Mouse (Mus musculus): Measurements from ENCODE around the gene Tnfsf9. TPM values are rescaled to one million over a fixed set of nuclear protein-coding genes. Genes with fewer than 3 reads are reported as not detected.

The Tnfsf9 gene
- total RNA-seq, 2 experiments from 2014 or later, result 1.3 to 1.4 TPM

DNA sequence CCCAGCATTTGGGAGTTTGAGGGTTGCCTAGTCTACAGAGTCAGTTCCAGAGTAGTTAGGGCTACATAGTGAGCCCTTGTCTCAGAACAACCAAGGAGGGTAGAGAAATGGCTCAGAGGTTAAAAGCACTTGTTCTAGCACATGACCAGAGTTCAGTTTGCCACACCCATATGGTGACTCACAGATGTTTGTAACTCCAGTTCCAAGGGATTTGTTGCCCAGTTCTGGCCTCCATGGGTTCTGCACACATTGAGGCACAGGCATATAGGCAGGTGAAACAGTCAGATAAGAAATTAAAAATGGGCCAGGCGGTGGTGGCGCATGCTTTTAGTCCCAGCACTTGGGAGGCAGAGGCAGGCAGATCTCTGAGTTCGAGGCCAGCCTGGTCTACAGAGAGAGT, 10.9 kb upstream of the Tnfsf9 start:
- DNase-seq (ENCODE audit: low spot score in 2 of 2), result no peak

DNA sequence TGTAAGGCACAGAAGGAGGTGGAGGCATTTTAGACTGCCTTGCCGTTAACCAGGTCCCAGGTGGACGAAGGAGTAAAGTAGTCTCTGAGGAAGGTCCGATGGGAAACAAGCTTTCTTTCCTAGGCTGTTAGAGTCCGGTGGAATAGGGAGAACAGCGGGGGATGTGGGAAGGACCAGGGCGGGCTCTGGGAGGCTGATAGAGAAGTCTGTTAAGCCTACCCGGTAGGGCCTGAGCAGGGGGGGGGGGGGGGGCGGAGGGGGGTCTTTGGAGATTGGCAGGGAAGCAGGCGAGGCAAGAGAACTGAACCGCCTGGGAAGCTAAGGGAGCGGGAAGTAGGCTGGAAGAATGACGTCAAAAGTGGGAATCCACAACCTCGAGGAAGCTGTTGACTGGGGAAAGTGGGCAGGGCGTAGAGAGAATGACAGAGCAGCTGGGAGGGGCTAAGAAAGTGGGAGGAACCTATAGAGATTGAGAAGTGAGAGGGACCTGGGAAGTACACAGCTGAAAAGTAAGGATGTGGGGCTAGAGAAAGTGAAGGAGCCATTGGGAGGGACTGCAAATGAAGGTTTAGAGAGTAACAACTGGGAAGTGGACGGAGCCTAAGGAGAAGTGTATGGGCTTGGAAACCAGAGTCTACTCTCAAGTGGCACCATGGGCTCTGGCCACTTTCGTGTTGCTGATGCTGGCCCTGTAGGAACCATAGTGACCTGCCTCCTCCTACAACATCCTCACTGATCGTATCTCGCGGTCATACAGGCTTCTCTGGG, 9.1 kb upstream of the Tnfsf9 start:
- DNase-seq (ENCODE audit: low spot score in 2 of 2), result no peak

DNA sequence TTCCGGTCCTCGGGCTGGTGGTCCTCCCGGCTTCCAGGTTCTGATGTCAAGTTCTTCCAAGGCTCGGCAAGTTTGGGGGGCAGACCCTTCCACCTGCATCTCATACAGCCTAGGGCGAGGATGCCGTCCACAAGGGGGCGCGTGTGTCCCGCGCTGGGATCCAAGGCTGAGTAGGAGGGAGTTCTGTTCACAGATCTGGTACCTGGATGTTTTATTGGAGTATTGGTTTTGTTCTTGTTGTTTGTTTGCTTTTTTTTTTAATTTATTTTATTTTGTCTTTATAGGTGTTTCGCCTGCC, 8.6 kb upstream of the Tnfsf9 start:
- peak; percentile 74 to 77 for DNase-seq (ENCODE audit: low spot score in 2 of 2)

DNA sequence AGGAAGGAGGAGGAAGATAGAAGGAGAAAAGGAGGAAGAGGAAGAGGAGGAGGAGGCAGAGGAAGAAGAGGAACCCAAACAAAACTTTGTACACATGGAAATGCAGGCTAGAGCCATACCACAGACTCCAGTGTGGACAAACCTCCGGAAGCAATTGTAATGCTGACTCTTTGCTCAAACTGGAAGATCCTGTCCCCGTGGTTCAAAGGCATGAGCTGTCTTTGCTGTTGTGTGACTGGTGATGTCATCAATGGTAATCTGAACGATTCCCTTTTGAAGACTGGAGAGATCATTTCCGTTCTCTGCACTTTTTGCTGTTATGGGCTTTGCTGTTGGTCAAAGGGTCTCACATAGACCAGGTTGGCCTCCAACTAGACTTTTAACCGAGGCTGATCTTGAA, 6.8 kb upstream of the Tnfsf9 start:
- no peak for DNase-seq (ENCODE audit: low spot score in 2 of 2)

DNA sequence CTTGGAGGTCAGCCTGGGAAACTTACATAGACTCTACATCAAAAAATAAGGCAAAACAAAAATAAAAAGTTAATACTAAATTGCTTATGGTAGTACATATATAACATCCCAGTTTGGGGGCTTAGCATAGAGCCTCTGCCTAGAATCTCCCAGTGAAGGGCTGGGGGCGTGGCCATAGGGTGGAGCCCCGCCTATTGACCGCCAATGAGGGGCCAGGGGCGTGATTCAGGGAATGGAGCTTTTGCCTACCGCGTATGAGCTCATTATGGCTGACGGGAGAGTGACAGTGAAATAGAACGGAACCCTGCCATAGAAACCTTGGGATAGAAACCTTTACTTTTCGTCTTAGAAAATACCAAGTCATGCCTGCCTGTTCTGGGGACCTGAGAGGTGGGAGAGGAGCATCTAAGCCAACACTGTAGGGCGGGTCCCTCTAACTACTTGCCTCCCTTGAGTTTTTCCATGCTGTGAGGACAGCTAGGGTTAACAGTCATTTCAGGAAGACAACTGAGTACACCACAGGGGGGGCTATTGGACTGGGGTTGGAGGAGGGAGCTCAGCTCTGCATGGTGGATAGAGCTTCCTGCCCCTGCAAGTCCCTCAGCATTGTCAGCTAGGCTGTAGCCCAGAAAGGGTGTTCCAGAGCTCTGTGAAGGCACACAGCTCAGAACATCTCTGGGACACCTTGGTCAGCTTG, 5.3 kb upstream of the Tnfsf9 start:
- no peak for DNase-seq (ENCODE audit: low spot score in 2 of 2)

DNA sequence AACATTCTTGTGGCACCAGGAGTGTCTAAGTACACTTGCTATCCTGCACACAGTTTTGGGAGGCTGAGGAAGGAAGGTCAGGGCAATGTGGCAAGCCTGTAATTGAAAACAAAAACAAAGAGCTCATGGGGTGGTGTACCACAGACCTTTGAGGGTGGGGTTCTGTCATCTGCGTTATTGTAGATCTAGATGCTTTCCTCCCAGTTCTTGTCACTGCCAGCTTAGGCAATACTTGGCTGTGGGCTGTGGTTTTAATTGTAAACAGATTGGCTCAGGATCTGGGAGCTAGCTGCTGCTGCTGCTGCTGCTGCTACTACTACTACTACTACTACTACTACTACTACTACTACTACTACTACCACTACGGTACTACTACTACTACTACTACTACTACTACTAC, 2.8 kb upstream of the Tnfsf9 start:
- DNase-seq (ENCODE audit: low spot score in 2 of 2), result no peak

DNA sequence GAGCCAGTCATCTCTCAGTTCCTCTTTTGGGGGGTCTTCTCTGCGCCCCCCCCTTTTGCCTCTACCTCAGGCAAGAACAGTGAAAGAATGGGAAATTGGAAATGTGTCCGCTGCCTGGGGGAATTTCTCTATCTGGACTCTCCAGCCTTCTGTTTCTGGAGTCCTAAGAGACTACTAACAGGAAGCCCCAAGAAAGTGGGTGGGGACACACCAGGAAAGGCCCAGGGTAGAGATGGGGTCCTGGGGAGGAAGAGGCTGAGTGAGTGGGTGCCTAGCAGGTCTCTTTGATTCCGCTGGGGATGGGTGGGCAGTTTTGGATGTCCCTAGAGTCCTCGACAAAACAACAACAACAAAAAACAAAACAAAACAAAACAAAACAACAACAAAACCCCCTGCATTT, 629 bp upstream of the Tnfsf9 start:
- no peak for DNase-seq (ENCODE audit: low spot score in 2 of 2)

DNA sequence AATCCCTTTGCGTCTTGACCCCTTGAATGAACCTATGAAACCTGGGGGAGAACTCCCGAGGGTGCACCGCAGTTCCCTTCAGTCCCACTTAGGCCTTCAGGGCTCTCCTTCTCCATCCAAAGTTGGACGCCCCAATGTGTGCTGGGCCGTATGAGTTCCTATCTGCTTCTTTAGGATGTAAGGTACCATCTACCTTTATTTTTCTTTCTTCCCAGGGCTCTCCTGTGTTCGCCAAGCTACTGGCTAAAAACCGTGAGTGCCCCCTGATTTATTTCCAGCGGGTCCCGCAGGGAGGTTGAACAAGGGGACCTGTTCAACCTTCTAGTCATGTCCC, 877 bp downstream of the Tnfsf9 start:
- no peak for DNase-seq (ENCODE audit: low spot score in 2 of 2)

DNA sequence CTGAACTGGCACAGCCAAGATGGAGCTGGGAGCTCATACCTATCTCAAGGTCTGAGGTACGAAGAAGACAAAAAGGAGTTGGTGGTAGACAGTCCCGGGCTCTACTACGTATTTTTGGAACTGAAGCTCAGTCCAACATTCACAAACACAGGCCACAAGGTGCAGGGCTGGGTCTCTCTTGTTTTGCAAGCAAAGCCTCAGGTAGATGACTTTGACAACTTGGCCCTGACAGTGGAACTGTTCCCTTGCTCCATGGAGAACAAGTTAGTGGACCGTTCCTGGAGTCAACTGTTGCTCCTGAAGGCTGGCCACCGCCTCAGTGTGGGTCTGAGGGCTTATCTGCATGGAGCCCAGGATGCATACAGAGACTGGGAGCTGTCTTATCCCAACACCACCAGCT, 1.9 kb downstream of the Tnfsf9 start:
- no peak for DNase-seq (ENCODE audit: low spot score in 2 of 2)

DNA sequence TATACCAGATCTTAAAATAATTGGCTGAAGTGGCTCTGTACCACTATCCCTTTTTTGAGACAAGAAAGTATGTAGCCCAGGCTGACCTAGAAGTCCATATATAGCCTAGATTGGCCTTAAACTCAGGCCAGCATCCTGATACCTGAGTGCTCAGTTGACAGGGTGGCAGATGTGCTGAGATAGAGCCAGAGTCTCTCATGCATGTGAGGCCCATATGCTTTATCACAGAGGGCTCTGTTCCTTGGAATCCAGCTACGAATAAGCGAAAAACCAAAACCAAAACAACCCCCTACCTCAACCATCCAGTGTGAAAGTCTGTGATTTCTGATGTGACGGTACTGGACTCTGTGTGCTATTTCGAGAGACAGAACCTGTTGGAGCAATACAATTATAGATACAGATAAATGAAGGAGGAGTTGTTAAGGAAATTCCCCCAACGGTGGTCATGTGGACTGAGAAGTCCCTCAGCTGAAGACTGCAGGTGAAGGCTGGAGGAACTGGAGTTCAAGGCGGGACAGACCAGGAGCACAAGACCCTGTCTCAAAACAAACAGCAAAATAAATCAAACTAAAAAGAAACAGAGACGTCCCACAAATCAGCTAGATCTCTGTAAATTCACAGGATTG, 3.0 kb downstream of the Tnfsf9 start:
- no peak for DNase-seq (ENCODE audit: low spot score in 2 of 2)

DNA sequence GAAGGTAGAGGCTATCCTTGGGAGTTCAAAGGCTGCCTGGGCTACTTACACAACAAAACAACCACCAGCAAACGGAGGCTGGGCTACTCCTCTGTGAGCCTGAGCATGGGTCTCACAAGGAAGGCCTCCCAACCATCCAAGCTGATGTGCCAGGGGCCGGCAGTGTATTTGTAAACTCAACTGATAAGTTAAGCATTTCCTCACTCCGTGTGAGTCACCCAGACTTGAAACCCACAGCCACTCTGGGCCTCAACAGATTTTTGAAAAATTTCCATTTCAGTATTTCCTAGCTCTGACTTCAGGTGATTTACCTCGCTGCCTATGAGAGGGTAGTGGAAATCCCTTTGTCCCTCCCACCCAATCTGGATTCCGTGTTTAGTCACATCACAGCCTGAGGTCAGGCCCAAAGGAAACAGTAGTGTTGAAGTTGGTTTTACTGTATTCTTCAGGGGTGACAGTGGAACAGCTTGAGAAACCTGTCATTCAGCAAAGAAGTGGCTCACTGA, 3.6 kb downstream of the Tnfsf9 start:
- no peak for DNase-seq (ENCODE audit: low spot score in 2 of 2)

DNA sequence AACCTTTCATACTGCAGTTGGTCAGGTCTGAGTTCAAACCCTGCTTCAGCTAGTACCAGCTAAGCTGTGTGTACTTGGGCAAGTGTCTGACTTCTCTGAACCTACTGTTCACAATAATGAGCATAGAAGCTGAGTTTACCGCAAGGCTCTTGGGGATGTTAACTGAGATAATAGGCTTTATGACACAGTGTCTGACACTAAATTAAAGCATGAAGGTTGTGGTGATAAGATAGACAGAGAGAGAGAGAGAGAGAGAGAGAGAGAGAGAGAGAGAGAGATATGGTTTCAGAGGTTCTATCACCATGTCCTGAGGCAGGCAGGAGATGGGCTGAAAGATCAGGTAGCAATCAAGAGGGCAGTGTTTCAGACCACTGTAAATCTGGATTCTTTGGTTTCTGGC, 4.9 kb downstream of the Tnfsf9 start:
- no peak for DNase-seq (ENCODE audit: low spot score in 2 of 2)

DNA sequence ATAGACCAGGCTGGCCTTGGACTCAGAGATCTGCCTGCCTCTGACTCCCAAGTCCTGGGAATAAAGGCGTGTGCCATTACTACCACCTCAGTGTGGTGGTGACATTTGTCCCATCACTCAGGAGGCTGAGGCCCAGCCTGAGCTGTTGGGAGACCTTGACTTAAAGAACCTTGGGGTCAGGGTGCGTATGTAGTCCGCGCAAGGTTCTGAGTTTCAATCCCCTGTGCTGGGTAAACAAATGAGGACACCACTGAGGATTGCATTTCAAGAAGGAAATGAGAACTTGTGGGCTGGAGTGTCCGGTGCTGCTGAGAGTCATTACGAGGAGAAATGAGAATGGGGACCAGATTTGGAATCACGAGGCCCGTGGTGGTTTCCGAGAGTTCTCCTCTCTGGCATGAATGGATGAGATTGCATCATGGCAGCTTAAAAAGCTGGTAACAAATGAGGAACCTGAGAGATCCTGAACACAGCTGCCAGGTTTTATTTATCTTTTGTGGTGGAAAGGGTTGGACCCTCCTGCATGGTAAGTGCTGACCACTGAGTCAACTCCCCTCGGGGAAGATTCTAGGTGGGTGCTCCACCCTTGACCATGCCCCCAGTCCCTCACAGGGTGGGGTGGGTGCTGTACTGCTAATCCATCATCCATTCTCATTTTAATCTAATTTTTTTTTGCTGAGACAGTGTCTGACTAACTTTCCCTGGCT, 7.8 kb downstream of the Tnfsf9 start:
- no peak for DNase-seq (ENCODE audit: low spot score in 2 of 2)

DNA sequence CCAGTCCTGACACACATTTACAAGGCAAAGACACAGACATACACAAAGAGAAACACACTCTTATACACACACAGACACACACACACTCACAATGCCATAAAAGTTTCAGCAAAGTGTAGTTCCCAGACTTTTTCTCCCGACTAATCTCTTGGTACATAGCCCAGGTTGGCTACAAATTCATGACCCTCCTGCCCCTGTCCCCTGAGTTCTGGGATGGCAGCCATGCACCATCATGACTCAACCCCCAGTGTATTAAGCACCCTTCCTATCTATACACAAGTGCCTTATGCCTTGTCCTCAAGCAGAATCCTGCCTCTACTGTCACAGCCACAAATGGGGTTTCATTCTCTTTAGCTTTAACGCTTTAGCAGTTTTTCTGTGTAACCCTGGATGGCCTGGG, 11.7 kb downstream of the Tnfsf9 start:
- DNase-seq (ENCODE audit: low spot score in 2 of 2), result no peak

DNA sequence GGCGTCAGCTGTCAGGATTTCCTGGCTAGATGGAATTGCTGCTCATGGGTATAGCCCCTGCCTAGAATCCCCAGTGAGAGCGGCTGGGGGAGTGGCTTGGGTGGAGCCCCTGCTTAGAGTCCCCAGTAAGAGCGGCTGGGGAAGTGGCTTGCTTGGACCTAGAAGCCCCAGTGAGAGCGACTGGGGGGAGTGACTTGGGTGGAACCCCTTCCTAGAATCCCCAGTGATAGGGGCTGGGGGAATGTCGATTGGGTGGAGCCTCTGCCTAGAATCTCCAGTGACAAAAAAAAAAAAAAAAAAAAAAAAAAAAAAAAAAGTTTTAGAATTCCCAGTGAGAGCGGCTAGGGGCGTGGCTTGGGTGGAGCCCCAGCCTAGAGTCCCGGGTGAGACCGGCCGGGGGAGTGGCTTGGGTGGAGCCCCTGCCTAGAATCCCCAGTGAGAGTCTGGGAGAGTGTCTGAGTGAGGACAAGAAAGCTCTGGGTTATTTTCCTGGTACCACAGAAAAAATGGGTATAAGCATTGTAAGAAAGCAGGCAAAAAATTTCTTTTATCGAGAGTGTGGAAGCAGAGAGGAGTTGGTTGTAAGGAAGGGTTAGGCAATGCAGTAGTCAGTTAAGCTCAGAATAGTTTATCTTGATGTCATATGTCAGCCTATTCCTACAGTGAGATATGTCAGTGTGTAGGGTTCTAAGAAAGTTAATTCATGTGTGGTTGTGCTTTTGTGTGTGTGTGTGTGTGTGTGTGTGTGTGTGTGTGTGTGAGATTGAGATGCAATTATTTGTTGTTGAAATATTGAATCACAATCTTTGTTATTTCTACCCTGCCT, 13.6 kb downstream of the Tnfsf9 start:
- no peak for DNase-seq (ENCODE audit: low spot score in 2 of 2)

DNA sequence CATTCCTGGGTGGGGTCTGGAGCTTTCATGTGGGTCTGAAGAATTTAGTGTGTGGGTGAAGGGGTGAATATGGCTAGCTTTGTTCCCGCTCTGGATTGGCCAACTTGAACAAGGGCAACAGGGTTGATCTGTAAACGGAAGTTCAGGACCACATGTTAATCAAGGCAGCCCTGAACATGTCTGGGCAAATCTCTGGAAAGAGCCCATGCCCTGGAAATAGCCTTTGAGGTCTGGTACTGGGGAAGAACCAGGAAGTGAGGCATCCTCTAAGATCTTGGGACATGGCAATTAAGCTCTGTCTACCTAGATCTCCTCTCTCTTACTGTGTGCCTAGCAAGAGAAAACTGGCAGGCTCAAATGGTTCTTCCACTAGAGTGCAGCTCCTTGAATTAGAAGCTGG, 16.7 kb downstream of the Tnfsf9 start:
- no peak for DNase-seq (ENCODE audit: low spot score in 2 of 2)

DNA sequence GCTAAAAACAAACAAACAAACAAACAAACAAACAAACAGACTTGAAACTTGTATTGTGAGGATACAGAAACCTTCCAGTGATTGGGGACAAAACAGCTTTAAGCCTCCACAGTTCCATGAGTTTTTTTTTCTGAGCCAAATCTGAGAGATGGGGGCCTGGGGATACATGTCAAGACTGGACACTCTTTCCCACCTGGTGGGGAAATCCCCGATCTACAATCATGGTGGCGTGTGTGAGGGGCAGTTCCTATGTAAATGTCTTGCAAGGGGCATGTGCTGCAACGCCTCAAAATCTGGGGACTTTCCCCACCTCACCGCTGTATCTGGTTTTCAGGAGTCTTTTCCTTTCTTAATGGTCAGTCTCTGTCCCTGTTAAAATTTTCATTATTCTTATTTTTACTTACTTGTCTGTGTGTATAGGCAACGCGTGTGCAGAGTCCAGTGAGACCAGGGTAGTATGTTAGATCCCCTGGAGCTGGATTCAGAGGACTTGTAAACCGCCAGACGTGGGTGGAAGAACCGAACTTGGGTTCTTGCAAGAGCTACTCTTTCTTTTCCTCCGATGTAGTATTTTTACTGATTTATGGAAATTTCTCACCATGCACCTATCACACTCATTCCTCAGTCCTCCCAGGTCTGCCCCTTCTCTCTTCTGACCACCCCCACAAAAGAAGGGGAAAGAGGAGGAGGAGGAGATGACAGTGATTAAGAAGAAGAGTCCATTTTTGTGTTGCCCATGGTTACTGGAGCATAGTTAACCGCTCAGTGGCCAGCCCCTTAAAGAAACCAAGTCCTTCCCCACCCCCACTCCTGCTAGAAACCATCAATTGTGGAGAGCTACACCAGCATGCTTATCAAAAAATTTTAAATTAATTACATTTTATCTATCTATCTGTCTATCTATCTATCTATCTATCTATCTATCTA, 18.3 kb downstream of the Tnfsf9 start:
- no peak for DNase-seq (ENCODE audit: low spot score in 2 of 2)

DNA sequence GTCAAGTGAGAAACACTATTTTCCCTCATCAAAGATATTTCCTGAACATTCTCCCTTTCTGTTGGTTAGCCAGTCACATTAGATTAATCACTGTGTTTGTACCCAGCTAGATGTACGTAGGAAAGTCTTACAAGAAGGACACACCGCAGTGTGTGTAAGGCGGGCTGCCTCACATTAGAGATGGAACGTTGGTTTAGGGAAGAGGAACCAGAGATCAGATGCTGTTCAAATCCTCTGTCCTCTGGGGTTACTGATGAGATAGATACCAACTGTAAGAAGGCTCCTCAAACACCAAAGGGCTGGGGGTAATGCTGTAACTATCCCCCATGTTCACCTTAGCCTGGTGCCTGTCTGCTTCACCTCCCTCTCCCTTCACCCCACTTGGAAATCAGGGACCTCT, 19.7 kb downstream of the Tnfsf9 start:
- DNase-seq (ENCODE audit: low spot score in 2 of 2), result no peak

DNA sequence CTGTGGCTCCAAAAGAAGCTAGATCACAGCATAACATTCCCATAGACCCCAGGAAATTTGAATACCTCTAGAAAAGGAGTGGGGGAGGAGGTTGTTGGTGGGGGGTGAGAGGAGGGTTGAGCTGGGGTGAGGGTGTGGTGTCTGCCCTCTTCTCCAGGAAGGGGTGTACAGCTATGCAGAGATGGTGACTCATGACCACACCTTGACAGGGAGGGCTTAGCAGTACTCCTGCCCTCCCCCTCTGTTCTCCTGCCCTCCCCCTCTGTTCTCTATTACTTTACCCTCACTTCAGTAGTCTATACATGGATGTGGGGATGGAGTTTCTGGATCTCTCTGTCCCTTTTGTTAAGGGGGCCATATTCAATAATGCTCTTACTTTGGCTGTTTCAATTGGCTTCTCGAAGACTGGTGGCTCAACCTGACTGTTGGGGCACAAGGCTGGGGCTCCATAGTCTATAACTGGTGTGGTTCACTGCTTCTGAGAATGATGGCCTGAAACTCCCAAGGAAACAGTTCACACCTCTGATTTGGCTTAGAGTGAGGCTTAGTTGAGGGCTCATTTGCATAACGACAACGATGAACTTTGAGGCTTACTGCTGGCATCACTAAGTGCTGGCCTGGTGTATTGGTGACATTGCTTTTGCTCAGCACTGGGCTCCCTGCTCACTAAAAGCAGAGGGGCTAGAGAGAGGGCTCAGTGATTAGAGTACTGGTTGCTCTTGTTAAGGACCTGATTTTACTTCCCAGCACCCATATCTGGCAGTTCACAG, 20.9 kb downstream of the Tnfsf9 start:
- DNase-seq (ENCODE audit: low spot score in 2 of 2), result no peak

All from gastrocnemius, postnatal 4 days (tissue).